Mouse (Mus musculus) C3H10T1/2 (cell line): ENCODE measurements around the gene Gstk1. TPM values are rescaled to one million over a fixed set of nuclear protein-coding genes. Genes with fewer than 3 reads are reported as not detected.

Experiments used
- polyA plus RNA-seq, 2 experiments: library from polyadenylated mRNA; unstranded; fragments of >200 nt; fragmentation: generic; extraction: Trizol; gene quantifications; one replicate each; pipeline ENCODE4 v1.2.1; 2012; ENCODE audit warnings: missing spikeins in 2 of 2

Gstk1 gene
- not detected for polyA plus RNA-seq

GRCm38 (mm10) chr6:42245711-42246353, at the start of gene Gstk1:
Gene Gstk1 (plus strand): TSS chr6:42245935.

GRCm38 (mm10) chr6:42215028-42215427, 30.7 kb upstream of the Gstk1 start, which contains the start of gene Tas2r144:
Gene Tas2r144 (plus strand): TSS chr6:42215328.

DNA sequence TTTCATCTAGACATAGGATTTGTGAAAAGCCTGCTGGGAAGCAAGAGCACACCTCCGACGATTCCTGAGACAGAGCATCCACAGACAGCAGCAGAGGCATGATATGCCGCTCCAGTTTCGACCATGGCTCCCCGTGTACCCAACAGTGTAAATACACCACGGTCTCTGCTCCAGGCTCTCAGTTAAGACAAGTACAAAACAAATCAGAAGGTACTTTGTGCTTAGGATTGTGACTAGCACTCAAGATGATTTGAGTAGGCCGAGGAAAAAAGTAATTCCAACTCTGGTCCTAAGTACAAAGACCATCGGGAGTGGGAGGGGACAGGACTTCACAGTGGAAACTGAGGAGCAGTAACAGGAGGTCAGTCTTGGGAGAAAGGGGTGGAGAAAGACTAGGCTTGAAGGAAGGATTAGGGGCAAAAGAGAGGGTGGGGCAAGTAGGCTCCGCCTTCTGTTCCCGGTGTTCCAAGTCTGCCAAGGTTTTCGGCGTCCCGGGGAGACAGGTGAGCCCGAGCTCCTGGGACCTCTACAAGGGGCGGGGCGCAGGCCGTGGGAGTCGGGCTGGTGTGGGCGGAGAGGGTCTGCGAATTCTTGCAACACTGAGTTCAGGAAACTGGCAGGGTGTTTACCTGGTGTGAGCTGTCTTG, 15.9 kb downstream of the Gstk1 start, which contains the start of gene Tmem139:
Gene Tmem139, plus strand, starts transcription at position 447 of the 647 bp plus-strand sequence.

GRCm38 (mm10) chr6:42264626-42265312, 19.0 kb downstream of the Gstk1 start, which contains the start of gene Casp2:
Gene Casp2 (plus strand): TSS chr6:42264985.

DNA sequence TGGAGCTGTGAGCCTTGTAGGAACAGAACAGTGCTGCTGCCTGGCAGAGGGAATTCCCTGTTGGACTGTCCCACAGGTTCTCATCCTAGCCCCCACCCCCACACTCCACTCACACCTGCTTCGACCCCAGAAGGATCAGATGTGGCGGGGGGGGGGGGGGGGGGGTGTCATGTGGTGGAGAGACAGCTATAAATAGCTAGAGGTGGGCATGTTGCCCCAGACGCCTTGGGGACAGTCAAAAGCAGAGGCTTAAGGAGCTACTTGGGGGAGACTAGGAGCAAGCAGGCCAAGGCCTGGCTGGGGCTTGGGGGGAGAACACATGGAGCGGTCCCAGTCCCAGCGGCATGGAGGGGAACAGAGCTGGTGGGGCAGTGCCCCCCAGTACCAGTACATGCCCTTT, 40.7 kb downstream of the Gstk1 start, which contains the start of gene Clcn1:
Gene Clcn1, plus strand, starts transcription at position 238 of the 400 bp plus-strand sequence.

Other genes starting within 250 kb of the Gstk1 start
- gene Sva, start 207.5 kb upstream of the Gstk1 start, polyA plus RNA-seq = not detected
- gene Tas2r139, start 105.0 kb upstream of the Gstk1 start, polyA plus RNA-seq = not detected
- gene Tas2r144, start 30.6 kb upstream of the Gstk1 start, polyA plus RNA-seq = under 1 TPM in 1 of 2 experiments, not detected in 1; 0.05 TPM
- under 1 TPM; 0.02 to 0.05 TPM for gene Tmem139, start 16.0 kb downstream of the Gstk1 start, polyA plus RNA-seq
- 1 to 10 TPM; 1.8 to 8.5 TPM for gene Casp2, start 19.1 kb downstream of the Gstk1 start, polyA plus RNA-seq
- under 1 TPM; 0.26 to 0.51 TPM for gene Clcn1, start 40.8 kb downstream of the Gstk1 start, polyA plus RNA-seq
- 10 to 100 TPM in 1 of 2 experiments, 1 to 10 TPM in 1; 7.5 to 13.9 TPM for gene Fam131b, start 78.7 kb downstream of the Gstk1 start, polyA plus RNA-seq
- gene Zyx, start 103.7 kb downstream of the Gstk1 start, polyA plus RNA-seq = 100 to 1,000 TPM; 273 to 364 TPM
- gene Epha1, start 127.3 kb downstream of the Gstk1 start, polyA plus RNA-seq = under 1 TPM; 0.09 to 0.54 TPM
- gene Tas2r143, start 154.3 kb downstream of the Gstk1 start, polyA plus RNA-seq = under 1 TPM in 1 of 2 experiments, not detected in 1; 0.05 TPM
- gene Tas2r135, start 159.5 kb downstream of the Gstk1 start, polyA plus RNA-seq = not detected
- under 1 TPM in 1 of 2 experiments, not detected in 1; 0.09 TPM for gene Tas2r126, start 188.6 kb downstream of the Gstk1 start, polyA plus RNA-seq
- gene Olfr458, start 219.3 kb downstream of the Gstk1 start, polyA plus RNA-seq = not detected
- gene Olfr457, start 230.4 kb downstream of the Gstk1 start, polyA plus RNA-seq = under 1 TPM in 1 of 2 experiments, not detected in 1; 0.04 TPM
- gene Olfr456, start 241.3 kb downstream of the Gstk1 start, polyA plus RNA-seq = under 1 TPM in 1 of 2 experiments, not detected in 1; 0.06 TPM